Mouse (Mus musculus): ENCODE measurements at regions not wholly inside any gene's neighbourhood (a gene's known extent, or its start where the extent isn't known, plus 50 kb on each side); places are given as distances from the start of the nearest gene placed in this dataset.

- WGBS = 89% methylated on average over 2 of the region's 2 CpGs
- no peak overlapping the region for H3K9ac ChIP-seq (replicated peaks; ENCODE audit: low read length)
- no peak overlapping the region for H3K4me3 ChIP-seq (replicated peaks; ENCODE audit: low read depth, low read length)
- H3K27me3 ChIP-seq (ENCODE audit: control insufficient read depth, insufficient read depth, low read length) = no peaks in the 10 kb centered on the region
- no peak overlapping the region for H3K27ac ChIP-seq (replicated peaks; ENCODE audit: low read depth, low read length)
- no peaks in the 10 kb centered on the region for H3K4me1 ChIP-seq (ENCODE audit: control insufficient read depth, insufficient read depth, low read length)
- H3K4me2 ChIP-seq (ENCODE audit: low read length) = no peak overlapping the region
- H3K36me3 ChIP-seq (ENCODE audit: control insufficient read depth, insufficient read depth, low read length) = no peaks in the 10 kb centered on the region
- ATAC-seq (ENCODE audit: low FRiP score, low TSS enrichment) (no peak), DNase-seq (no peak)
- no peaks in the 10 kb centered on the region for H3K9me3 ChIP-seq (ENCODE audit: control insufficient read depth, low read length)
Measured at GRCm38 (mm10) chr9:17587558-17587957, 704.4 kb upstream of the Chordc1 start.

GRCm38 (mm10) chr9:17587968-17588550 lies 703.9 kb upstream of the Chordc1 start:
- Histone ChIP-seq H3K4me3 (replicated peaks; ENCODE audit: low read depth, low read length) (no peak overlapping the region), H3K4me1 (ENCODE audit: control insufficient read depth, insufficient read depth, low read length) (no peaks in the 10 kb centered on the region), H3K27ac (replicated peaks; ENCODE audit: low read depth, low read length) (no peak overlapping the region), H3K9me3 (ENCODE audit: control insufficient read depth, low read length) (no peaks in the 10 kb centered on the region), H3K36me3 (ENCODE audit: control insufficient read depth, insufficient read depth, low read length) (no peaks in the 10 kb centered on the region), H3K27me3 (ENCODE audit: control insufficient read depth, insufficient read depth, low read length) (no peaks in the 10 kb centered on the region), H3K9ac (replicated peaks; ENCODE audit: low read length) (no peak overlapping the region), H3K4me2 (ENCODE audit: low read length) (no peak overlapping the region)
- ATAC-seq (ENCODE audit: low FRiP score, low TSS enrichment) (no peak), DNase-seq (no peak)
- WGBS = 51% methylated on average over 2 of the region's 2 CpGs

GRCm38 (mm10) chr9:17611146-17611545 lies 680.8 kb upstream of the Chordc1 start:
- H3K27ac ChIP-seq (replicated peaks; ENCODE audit: low read depth, low read length) = no peak overlapping the region
- H3K27me3 ChIP-seq (ENCODE audit: control insufficient read depth, insufficient read depth, low read length) = no peaks in the 10 kb centered on the region
- no peaks in the 10 kb centered on the region for H3K36me3 ChIP-seq (ENCODE audit: control insufficient read depth, insufficient read depth, low read length)
- DNase-seq = no peak
- H3K9ac ChIP-seq (replicated peaks; ENCODE audit: low read length) = no peak overlapping the region
- no peaks in the 10 kb centered on the region for H3K4me1 ChIP-seq (ENCODE audit: control insufficient read depth, insufficient read depth, low read length)
- no peaks in the 10 kb centered on the region for H3K9me3 ChIP-seq (ENCODE audit: control insufficient read depth, low read length)
- no peak for ATAC-seq (ENCODE audit: low FRiP score, low TSS enrichment)
- no peak overlapping the region for H3K4me3 ChIP-seq (replicated peaks; ENCODE audit: low read depth, low read length)
- no peak overlapping the region for H3K4me2 ChIP-seq (ENCODE audit: low read length)
- 64% methylated on average over 1 of the region's 1 CpGs for WGBS

GRCm38 (mm10) chr9:17642513-17642912 lies 649.4 kb upstream of the Chordc1 start:
- Histone ChIP-seq H3K4me3 (replicated peaks; ENCODE audit: low read depth, low read length) (no peak overlapping the region), H3K27me3 (ENCODE audit: control insufficient read depth, insufficient read depth, low read length) (no peaks in the 10 kb centered on the region), H3K27ac (replicated peaks; ENCODE audit: low read depth, low read length) (no peak overlapping the region), H3K9me3 (ENCODE audit: control insufficient read depth, low read length) (no peaks in the 10 kb centered on the region), H3K9ac (replicated peaks; ENCODE audit: low read length) (no peak overlapping the region), H3K36me3 (ENCODE audit: control insufficient read depth, insufficient read depth, low read length) (no peaks in the 10 kb centered on the region), H3K4me2 (ENCODE audit: low read length) (no peak overlapping the region), H3K4me1 (ENCODE audit: control insufficient read depth, insufficient read depth, low read length) (no peaks in the 10 kb centered on the region)
- WGBS = 87% methylated on average over 1 of the region's 1 CpGs
- ATAC-seq (ENCODE audit: low FRiP score, low TSS enrichment) (no peak), DNase-seq (no peak)

GRCm38 (mm10) chr9:17645882-17646626 lies 645.9 kb upstream of the Chordc1 start:
- H3K4me2 ChIP-seq (ENCODE audit: low read length) = no peak overlapping the region
- no peaks in the 10 kb centered on the region for H3K4me1 ChIP-seq (ENCODE audit: control insufficient read depth, insufficient read depth, low read length)
- 89% methylated on average over 4 of the region's 4 CpGs for WGBS
- H3K36me3 ChIP-seq (ENCODE audit: control insufficient read depth, insufficient read depth, low read length) = no peaks in the 10 kb centered on the region
- no peak overlapping the region for H3K27ac ChIP-seq (replicated peaks; ENCODE audit: low read depth, low read length)
- H3K27me3 ChIP-seq (ENCODE audit: control insufficient read depth, insufficient read depth, low read length) = no peaks in the 10 kb centered on the region
- no peaks in the 10 kb centered on the region for H3K9me3 ChIP-seq (ENCODE audit: control insufficient read depth, low read length)
- DNase-seq (no peak), ATAC-seq (ENCODE audit: low FRiP score, low TSS enrichment) (no peak)
- no peak overlapping the region for H3K4me3 ChIP-seq (replicated peaks; ENCODE audit: low read depth, low read length)
- no peak overlapping the region for H3K9ac ChIP-seq (replicated peaks; ENCODE audit: low read length)

- Histone ChIP-seq H3K27me3 (ENCODE audit: control insufficient read depth, insufficient read depth, low read length) (no peaks in the 10 kb centered on the region), H3K9ac (replicated peaks; ENCODE audit: low read length) (no peak overlapping the region), H3K4me2 (ENCODE audit: low read length) (no peak overlapping the region), H3K27ac (replicated peaks; ENCODE audit: low read depth, low read length) (no peak overlapping the region), H3K9me3 (ENCODE audit: control insufficient read depth, low read length) (no peaks in the 10 kb centered on the region), H3K36me3 (ENCODE audit: control insufficient read depth, insufficient read depth, low read length) (no peaks in the 10 kb centered on the region), H3K4me3 (replicated peaks; ENCODE audit: low read depth, low read length) (no peak overlapping the region), H3K4me1 (ENCODE audit: control insufficient read depth, insufficient read depth, low read length) (no peaks in the 10 kb centered on the region)
- ATAC-seq (ENCODE audit: low FRiP score, low TSS enrichment) = no peak
- DNase-seq = no peak
Measured at GRCm38 (mm10) chr9:17653818-17654217, 638.1 kb upstream of the Chordc1 start.

GRCm38 (mm10) chr9:17664113-17664512 lies 627.8 kb upstream of the Chordc1 start:
- no peak for DNase-seq
- ATAC-seq (ENCODE audit: low FRiP score, low TSS enrichment) = no peak
- WGBS = 32% methylated on average over 1 of the region's 1 CpGs

GRCm38 (mm10) chr9:17668260-17668659 lies 623.7 kb upstream of the Chordc1 start:
- no peak overlapping the region for H3K4me2 ChIP-seq (ENCODE audit: low read length)
- H3K4me3 ChIP-seq (replicated peaks; ENCODE audit: low read depth, low read length) = no peak overlapping the region
- H3K9me3 ChIP-seq (ENCODE audit: control insufficient read depth, low read length) = no peaks in the 10 kb centered on the region
- ATAC-seq (ENCODE audit: low FRiP score, low TSS enrichment) = no peak
- H3K36me3 ChIP-seq (ENCODE audit: control insufficient read depth, insufficient read depth, low read length) = no peaks in the 10 kb centered on the region
- H3K9ac ChIP-seq (replicated peaks; ENCODE audit: low read length) = no peak overlapping the region
- DNase-seq = no peak
- no peaks in the 10 kb centered on the region for H3K27me3 ChIP-seq (ENCODE audit: control insufficient read depth, insufficient read depth, low read length)
- no peaks in the 10 kb centered on the region for H3K4me1 ChIP-seq (ENCODE audit: control insufficient read depth, insufficient read depth, low read length)
- WGBS = 87% methylated on average over 1 of the region's 1 CpGs
- no peak overlapping the region for H3K27ac ChIP-seq (replicated peaks; ENCODE audit: low read depth, low read length)

More at GRCm38 (mm10) chr9:17664113-17664512, 627.8 kb upstream of the Chordc1 start:
- no peaks in the 10 kb centered on the region for H3K27me3 ChIP-seq (ENCODE audit: control insufficient read depth, insufficient read depth, low read length)
- no peaks in the 10 kb centered on the region for H3K36me3 ChIP-seq (ENCODE audit: control insufficient read depth, insufficient read depth, low read length)
- H3K27ac ChIP-seq (replicated peaks; ENCODE audit: low read depth, low read length) = no peak overlapping the region
- no peak overlapping the region for H3K4me2 ChIP-seq (ENCODE audit: low read length)
- no peak overlapping the region for H3K4me3 ChIP-seq (replicated peaks; ENCODE audit: low read depth, low read length)
- no peak overlapping the region for H3K9ac ChIP-seq (replicated peaks; ENCODE audit: low read length)
- no peaks in the 10 kb centered on the region for H3K9me3 ChIP-seq (ENCODE audit: control insufficient read depth, low read length)
- no peaks in the 10 kb centered on the region for H3K4me1 ChIP-seq (ENCODE audit: control insufficient read depth, insufficient read depth, low read length)

GRCm38 (mm10) chr9:17675519-17675918 lies 616.4 kb upstream of the Chordc1 start:
- H3K4me1 ChIP-seq (ENCODE audit: control insufficient read depth, insufficient read depth, low read length) = no peaks in the 10 kb centered on the region
- no peak overlapping the region for H3K9ac ChIP-seq (replicated peaks; ENCODE audit: low read length)

More at GRCm38 (mm10) chr9:17675519-17675918, 616.4 kb upstream of the Chordc1 start:
- Histone ChIP-seq H3K4me3 (replicated peaks; ENCODE audit: low read depth, low read length) (no peak overlapping the region), H3K9me3 (ENCODE audit: control insufficient read depth, low read length) (no peaks in the 10 kb centered on the region), H3K27me3 (ENCODE audit: control insufficient read depth, insufficient read depth, low read length) (no peaks in the 10 kb centered on the region), H3K27ac (replicated peaks; ENCODE audit: low read depth, low read length) (no peak overlapping the region), H3K4me2 (ENCODE audit: low read length) (no peak overlapping the region), H3K36me3 (ENCODE audit: control insufficient read depth, insufficient read depth, low read length) (no peaks in the 10 kb centered on the region)
- WGBS = 95% methylated on average over 1 of the region's 1 CpGs
- DNase-seq = no peak
- no peak for ATAC-seq (ENCODE audit: low FRiP score, low TSS enrichment)

Data from midbrain, embryonic 14.5 days (tissue).